Mouse (Mus musculus) olfactory bulb, adult 2 months (tissue): Measurements from ENCODE around the gene Gm20518.

Experiments
- CTCF ChIP-seq: fragments of 200-500 bp; IDR thresholded peaks from 2 replicates; pipeline ENCODE4 v1.5.1; 2012; ENCODE audit warnings: low read depth, mild to moderate bottlenecking, low read length, moderate library complexity; ENCODE audit not compliant: insufficient read depth
- POLR2A ChIP-seq: fragments of 200-500 bp; IDR thresholded peaks from 2 replicates; pipeline ENCODE4 v1.6.1; 2012; ENCODE audit warnings: mild to moderate bottlenecking, low read depth, low read length, moderate library complexity; ENCODE audit not compliant: insufficient read depth

- no peak for TF ChIP-seq CTCF
- no peak for TF ChIP-seq POLR2A
Observed at GRCm38 (mm10) chr16:17848431-17848830, 43.0 kb downstream of the Gm20518 start.
